Mouse (Mus musculus) midbrain, embryonic 14.5 days (tissue): ENCODE data around the gene Gm43191. TPM values are rescaled to one million over a fixed set of nuclear protein-coding genes. Genes with fewer than 3 reads are reported as not detected.
"Not testable (repeated sequence)": the region's sequence is repeated elsewhere in the genome, so short reads cannot be mapped to it uniquely, and the experiment has no call there.

Experiments used
- ATAC-seq: fragments of 200-750 bp; cut with Nextera tagmentation; 2 replicates; pipeline ENCODE4 v1.8.0; 2017; ENCODE audit warnings: moderate number of reproducible peaks, moderate library complexity; ENCODE audit not compliant: low FRiP score, low TSS enrichment
- DNase-seq: peaks from one replicate; pipeline ENCODE4 v3.0.0-alpha.2; 2015
- H3K27ac ChIP-seq: fragments of 300-500 bp; sonication (generic); replicated peaks from 2 replicates; pipeline ENCODE4 v1.5.1; 2014; ENCODE audit warnings: mild to moderate bottlenecking, low read depth, low read length, moderate library complexity
- H3K27me3 ChIP-seq: fragments of 300-500 bp; sonication (generic); 2 replicates; pipeline ENCODE4 v1.6.1; 2014; ENCODE audit warnings: low read length, control low read depth, mixed read lengths; ENCODE audit not compliant: control insufficient read depth, insufficient read depth
- H3K36me3 ChIP-seq: fragments of 300-500 bp; sonication (generic); 2 replicates; pipeline ENCODE4 v1.6.1; 2014; ENCODE audit warnings: low read length, control low read depth; ENCODE audit not compliant: control insufficient read depth, insufficient read depth
- H3K4me1 ChIP-seq: fragments of 300-500 bp; sonication (generic); 2 replicates; pipeline ENCODE4 v1.6.1; 2014; ENCODE audit warnings: mild to moderate bottlenecking, antibody characterized with exemption, low read length, control low read depth; ENCODE audit not compliant: control insufficient read depth, insufficient read depth
- H3K4me2 ChIP-seq: fragments of 300-500 bp; sonication (generic); 2 replicates; pipeline ENCODE4 v1.6.1; 2014; ENCODE audit warnings: mild to moderate bottlenecking, low read length, moderate library complexity
- H3K4me3 ChIP-seq: fragments of 300-500 bp; sonication (generic); replicated peaks from 2 replicates; pipeline ENCODE4 v1.5.1; 2014; ENCODE audit warnings: low read depth, low read length
- H3K9ac ChIP-seq: fragments of 300-500 bp; sonication (generic); replicated peaks from 2 replicates; pipeline ENCODE4 v1.6.1; 2014; ENCODE audit warnings: mild to moderate bottlenecking, low read length, moderate library complexity
- H3K9me3 ChIP-seq: fragments of 300-500 bp; sonication (generic); 2 replicates; pipeline ENCODE4 v1.6.1; 2016; ENCODE audit warnings: low read length, control low read depth, mixed read lengths; ENCODE audit not compliant: control insufficient read depth
- WGBS: fragments of 180-500 bp; shearing (Covaris S2); extraction: QIAGEN DNeasy Blood & Tissue Kit; methylation state at CpG from one replicate; pipeline ENCODE4 v1.1.7; 2014; 5-methylcytosine and 5-hydroxymethylcytosine counted together
- polyA plus RNA-seq: library from polyadenylated mRNA; unstranded; fragments of >200 nt; fragmentation: Nextera tagmentation; extraction: Ambion mirVana; gene quantifications from 2 replicates; pipeline ENCODE4 v1.2.1, GENCODE M21; 2014

Gm43191 gene
- polyA plus RNA-seq, 1 experiment from 2014 or later: not detected

DNA sequence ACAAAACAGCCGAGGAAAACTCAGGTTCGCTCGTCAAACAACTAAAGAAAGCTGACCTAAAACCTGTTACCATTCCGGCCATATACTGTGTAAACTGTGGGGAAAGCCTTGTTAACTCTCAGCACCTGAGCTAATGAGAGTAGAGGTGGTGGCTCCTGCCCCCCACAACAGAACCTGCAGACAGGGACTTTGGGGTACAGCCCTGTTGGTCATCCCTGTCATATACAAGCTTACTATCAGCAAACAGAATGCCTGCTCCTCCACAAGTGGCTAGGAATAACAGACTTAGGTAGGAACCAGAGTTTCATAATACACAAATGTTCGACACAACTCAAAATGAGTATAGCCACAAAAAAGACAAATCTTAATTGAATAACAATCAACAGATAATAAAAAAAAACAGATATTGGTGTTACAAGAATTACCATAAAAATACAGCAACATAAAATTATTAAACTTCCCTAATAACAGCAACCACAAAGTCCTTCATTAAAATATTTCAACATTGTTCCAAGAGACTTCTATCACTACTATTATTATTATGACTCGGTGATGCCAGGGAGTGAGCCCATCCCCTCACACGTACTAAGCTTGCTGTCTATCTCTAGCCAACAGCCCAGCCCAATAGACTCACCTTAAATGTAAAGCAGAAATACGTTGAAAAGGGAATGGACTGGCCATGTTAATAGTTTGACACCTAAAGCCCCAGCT is 14.1 kb upstream of the Gm43191 start:
- WGBS: 92% methylated on average over 8 of the region's 8 CpGs
- no peak for ATAC-seq

GRCm38 (mm10) chr3:116694312-116694711 is 13.3 kb upstream of the Gm43191 start:
- H3K36me3 ChIP-seq: peaks cover 3% of the 10 kb centered on the region; the same call in 1 of the 2 replicates
- H3K27ac ChIP-seq: no peak overlapping the region
- no peaks in the 10 kb centered on the region for H3K4me1 ChIP-seq
- H3K4me2 ChIP-seq: no peak overlapping the region
- ATAC-seq: no peak
- H3K4me3 ChIP-seq: no peak overlapping the region
- no peak overlapping the region for H3K9ac ChIP-seq
- H3K27me3 ChIP-seq: no peaks in the 10 kb centered on the region
- 87% methylated on average over 3 of the region's 3 CpGs for WGBS
- DNase-seq: no peak
- no peaks in the 10 kb centered on the region for H3K9me3 ChIP-seq

More for the DNA sequence above, 14.1 kb upstream of the Gm43191 start:
- Histone ChIP-seq H3K9ac (no peak overlapping the region), H3K27ac (no peak overlapping the region), H3K27me3 (no peaks in the 10 kb centered on the region), H3K4me2 (no peak overlapping the region), H3K36me3 (peaks cover 3% of the 10 kb centered on the region; the same call in 1 of the 2 replicates), H3K4me3 (no peak overlapping the region), H3K9me3 (no peaks in the 10 kb centered on the region), H3K4me1 (no peaks in the 10 kb centered on the region)
- no peak for DNase-seq

- H3K9me3 ChIP-seq, H3K4me2 ChIP-seq, H3K36me3 ChIP-seq, H3K27ac ChIP-seq, H3K27me3 ChIP-seq, DNase-seq, H3K9ac ChIP-seq, ATAC-seq, H3K4me3 ChIP-seq: not testable (repeated sequence)
- 92% methylated on average over 9 of the region's 9 CpGs for WGBS
- peaks cover 16% of the 10 kb centered on the region for H3K4me1 ChIP-seq
Observed at GRCm38 (mm10) chr3:116664281-116664680, 16.8 kb downstream of the Gm43191 start.

DNA sequence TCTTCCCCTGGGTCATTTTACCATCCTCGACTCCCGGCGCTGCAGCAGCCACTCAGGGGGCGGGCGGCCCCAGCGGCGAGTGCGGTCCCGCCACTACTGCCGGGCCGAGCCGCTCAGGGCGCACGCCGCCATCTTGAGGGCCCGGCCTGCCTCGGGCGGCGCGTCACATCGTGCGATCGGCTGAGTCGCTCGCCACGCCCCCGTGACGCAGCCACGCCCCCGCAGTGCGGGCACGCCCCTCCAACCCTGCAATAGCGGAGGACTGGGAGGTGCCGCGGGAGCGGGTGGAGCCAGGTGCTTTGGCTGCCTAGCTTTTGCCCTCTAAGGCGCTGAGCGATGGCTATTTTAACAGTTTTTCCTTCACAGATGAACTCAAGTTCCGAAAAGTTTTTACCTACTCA is 18.6 kb downstream of the Gm43191 start, which contains the start of gene Mfsd14a:
TSS of gene Mfsd14a (minus strand) at position 215 of the 401 bp plus-strand sequence.
- Histone ChIP-seq H3K27ac (peak within 1 kb of the TSS; percentile 94), H3K9ac (peak within 1 kb of the TSS; percentile 97), H3K4me2 (peak within 1 kb of the TSS; percentile 84), H3K36me3 (no peaks in the 10 kb centered on the region), H3K9me3 (no peaks in the 10 kb centered on the region), H3K27me3 (no peaks in the 10 kb centered on the region), H3K4me3 (peak within 1 kb of the TSS; percentile 90), H3K4me1 (peaks cover 21% of the 10 kb centered on the region)
- peak; percentile 99 for ATAC-seq
- peak; percentile 97 for DNase-seq
- WGBS: under 1% methylated on average over 39 of the region's 39 CpGs

GRCm38 (mm10) chr3:116661870-116662414 is 19.1 kb downstream of the Gm43191 start:
- no peaks in the 10 kb centered on the region for H3K27me3 ChIP-seq
- no peaks in the 10 kb centered on the region for H3K36me3 ChIP-seq
- peak; percentile 85 for ATAC-seq
- H3K4me3 ChIP-seq: peak overlapping the region; percentile 90
- peak overlapping the region; percentile 94 for H3K27ac ChIP-seq
- WGBS: under 1% methylated on average over 65 of the region's 68 CpGs
- DNase-seq: peak; percentile 74
- H3K9me3 ChIP-seq: no peaks in the 10 kb centered on the region
- peak overlapping the region; percentile 97 for H3K9ac ChIP-seq
- H3K4me2 ChIP-seq: peak overlapping the region; percentile 84
- peaks cover 26% of the 10 kb centered on the region for H3K4me1 ChIP-seq

DNA sequence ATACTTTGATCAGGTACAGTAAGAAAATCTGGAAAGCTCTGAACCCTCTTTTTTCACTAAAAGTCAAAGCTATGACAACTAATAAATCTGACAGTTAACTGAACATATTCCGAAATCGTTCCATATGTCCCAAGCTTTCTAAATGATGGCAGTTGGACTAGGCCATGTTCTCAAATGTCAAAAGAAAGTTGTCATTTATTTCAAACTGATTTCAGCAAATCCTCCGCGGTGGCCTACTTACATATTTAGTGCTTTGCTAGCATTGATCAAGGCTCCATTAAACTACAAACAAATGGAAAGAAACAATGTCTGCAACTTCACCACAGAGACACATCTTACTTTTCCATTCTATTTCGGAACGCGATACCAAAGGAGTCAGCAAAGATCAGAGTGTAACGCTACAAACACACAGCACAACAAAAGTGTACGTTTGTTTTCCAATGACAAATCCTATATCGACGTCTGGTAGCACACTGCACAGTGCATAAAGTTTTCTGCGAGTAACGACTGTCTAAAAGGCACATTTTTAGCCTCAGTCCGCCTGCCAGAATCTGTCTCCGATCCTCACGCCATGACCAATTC is 19.7 kb downstream of the Gm43191 start:
- 8% methylated on average over 16 of the region's 16 CpGs for WGBS

GRCm38 (mm10) chr3:116659856-116660430 is 21.1 kb downstream of the Gm43191 start:
- no peak overlapping the region for H3K4me3 ChIP-seq
- H3K36me3 ChIP-seq: no peaks in the 10 kb centered on the region
- H3K27me3 ChIP-seq: no peaks in the 10 kb centered on the region
- ATAC-seq (no peak), DNase-seq (no peak)
- WGBS: 83% methylated on average over 13 of the region's 13 CpGs
- no peak overlapping the region for H3K9ac ChIP-seq
- no peaks in the 10 kb centered on the region for H3K9me3 ChIP-seq
- H3K4me2 ChIP-seq: peak overlapping the region; percentile 15; the same call in 1 of the 2 replicates
- no peak overlapping the region for H3K27ac ChIP-seq
- H3K4me1 ChIP-seq: peaks cover 28% of the 10 kb centered on the region

More for the DNA sequence above, 19.7 kb downstream of the Gm43191 start:
- Histone ChIP-seq H3K4me2 (peak overlapping the region; percentile 84), H3K9ac (peak overlapping the region; percentile 97), H3K36me3 (no peaks in the 10 kb centered on the region), H3K4me3 (peak overlapping the region; percentile 90), H3K9me3 (no peaks in the 10 kb centered on the region), H3K4me1 (peaks cover 28% of the 10 kb centered on the region), H3K27ac (peak overlapping the region; percentile 94), H3K27me3 (no peaks in the 10 kb centered on the region)
- DNase-seq (peak; percentile 18), ATAC-seq (no peak)

- ATAC-seq: no peak
- Histone ChIP-seq H3K4me2 (no peak overlapping the region), H3K4me3 (no peak overlapping the region), H3K27ac (no peak overlapping the region), H3K9ac (no peak overlapping the region), H3K9me3 (no peaks in the 10 kb centered on the region), H3K4me1 (peaks cover 28% of the 10 kb centered on the region), H3K36me3 (no peaks in the 10 kb centered on the region), H3K27me3 (no peaks in the 10 kb centered on the region)
- WGBS: 71% methylated on average over 15 of the region's 15 CpGs
- DNase-seq: no peak
Observed at GRCm38 (mm10) chr3:116658928-116659565, 22.0 kb downstream of the Gm43191 start.
